Mouse (Mus musculus) 3134 (cell line): ENCODE measurements around the gene Erbb2.

Source experiments
- DNase-seq: peaks from one replicate; pipeline ENCODE4 v3.0.0-alpha.2; 2011; ENCODE audit warnings: low spot score; ENCODE audit not compliant: insufficient read length; ENCODE audit errors: extremely low read depth

Erbb2 gene

GRCm38 (mm10) chr11:98479026-98479939 lies 67.0 kb downstream of the Erbb2 start:
- no peak for DNase-seq

- DNase-seq = no peak
Observed at GRCm38 (mm10) chr11:98479940-98480497, 67.7 kb downstream of the Erbb2 start.

- no peak for DNase-seq
Observed at GRCm38 (mm10) chr11:98481231-98481630, 69.0 kb downstream of the Erbb2 start.

GRCm38 (mm10) chr11:98482067-98482466 lies 69.8 kb downstream of the Erbb2 start:
- DNase-seq = no peak

GRCm38 (mm10) chr11:98485749-98486148 lies 73.5 kb downstream of the Erbb2 start:
- DNase-seq = no peak
